9 mouse cellular contexts compared by ENCODE assay signal in genomic region chr4:32985684-32986083, GRCm38 (mm10). TPM values are rescaled to one million over a fixed set of nuclear protein-coding genes. Genes with fewer than 3 reads are reported as not detected.
DNase-seq lines count a peak whose midpoint lies in the region; ATAC-seq lines count a peak whose summit lies in the region.
"Had no signal": no experiment of that assay in that cellular context is flagged by ENCODE, and none has a peak within 500 bp of the region (broad histone marks: within the 10 kb centered on the region; RNA-seq: fewer than 3 reads in every experiment).

No protein-coding gene starts in this region.

- no peaks in the 10 kb centered on the region for H3K9me3 ChIP-seq in heart, embryonic 15.5 days (replicated peaks)
- no peaks in the 10 kb centered on the region for H3K9me3 ChIP-seq in embryonic facial prominence, embryonic 10.5 days
- no peaks in the 10 kb centered on the region; the same call in 1 of the 2 replicates for H3K9me3 ChIP-seq in liver, embryonic 13.5 days (replicated peaks)
- no peaks in the 10 kb centered on the region for H3K9me3 ChIP-seq in neural tube, embryonic 15.5 days (replicated peaks)

- H3K4me3 ChIP-seq in heart, embryonic 15.5 days = peak overlapping the region; percentile 69; the same call in 1 of the 2 replicates
- peak overlapping the region; percentile 95 for H3K4me3 ChIP-seq in embryonic facial prominence, embryonic 10.5 days
- H3K4me3 ChIP-seq in liver, embryonic 13.5 days (replicated peaks) = peak overlapping the region; percentile 71
- H3K4me3 ChIP-seq in neural tube, embryonic 15.5 days (replicated peaks) = no peak overlapping the region

- peak; percentile 33 for ATAC-seq in heart, embryonic 15.5 days (replicated peaks; ENCODE audit: insufficient number of reproducible peaks, insufficient read depth, low FRiP score, low read depth)
- ATAC-seq in liver, embryonic 13.5 days (ENCODE audit: low read depth) = no peak
- ATAC-seq in neural tube, embryonic 15.5 days (ENCODE audit: low FRiP score) = no peak

- no peak overlapping the region for H3K9ac ChIP-seq in heart, embryonic 15.5 days
- H3K9ac ChIP-seq in liver, embryonic 13.5 days = peak overlapping the region; percentile 70
- H3K9ac ChIP-seq in neural tube, embryonic 15.5 days (replicated peaks) = no peak overlapping the region

- peak overlapping the region; percentile 94; the same call in 1 of the 2 replicates for H3K4me2 ChIP-seq in heart, embryonic 15.5 days
- H3K4me2 ChIP-seq in liver, embryonic 13.5 days = peak overlapping the region; percentile 98
- H3K4me2 ChIP-seq in neural tube, embryonic 15.5 days = peak overlapping the region; percentile 92; the same call in 1 of the 2 replicates

- DNase-seq in heart, adult 9 months (ENCODE audit: low spot score in 2 of 2) = no peak
- DNase-seq in embryonic facial prominence, embryonic 10.5 days (ENCODE audit: low spot score) = peak; percentile 29
- DNase-seq in liver, embryonic 13.5 days = no peak
- DNase-seq in adrenal gland, adult 8-10 months = no peak
- no peak for DNase-seq in kidney, postnatal 10 days
- DNase-seq in cerebellum, postnatal 36 days = no peak
- DNase-seq: lung, postnatal 4 days had no signal

- no peaks in the 10 kb centered on the region for H3K27me3 ChIP-seq in heart, embryonic 15.5 days
- peaks cover 19% of the 10 kb centered on the region for H3K27me3 ChIP-seq in embryonic facial prominence, embryonic 10.5 days (replicated peaks; ENCODE audit: low read depth, poor library complexity, severe bottlenecking)
- peaks cover 57% of the 10 kb centered on the region for H3K27me3 ChIP-seq in liver, embryonic 13.5 days
- H3K27me3 ChIP-seq in neural tube, embryonic 15.5 days (replicated peaks) = no peaks in the 10 kb centered on the region

- peaks cover 37% of the 10 kb centered on the region for H3K4me1 ChIP-seq in heart, embryonic 15.5 days (replicated peaks)
- H3K4me1 ChIP-seq in embryonic facial prominence, embryonic 10.5 days = peaks cover 53% of the 10 kb centered on the region
- peaks cover 82% of the 10 kb centered on the region for H3K4me1 ChIP-seq in liver, embryonic 13.5 days (replicated peaks)
- peaks cover 31% of the 10 kb centered on the region for H3K4me1 ChIP-seq in neural tube, embryonic 15.5 days

- peak overlapping the region; percentile 82 for H3K27ac ChIP-seq in heart, embryonic 15.5 days
- peak overlapping the region; percentile 97 for H3K27ac ChIP-seq in embryonic facial prominence, embryonic 10.5 days (replicated peaks)
- H3K27ac ChIP-seq in liver, embryonic 13.5 days = peak overlapping the region; percentile 94
- no peak overlapping the region for H3K27ac ChIP-seq in neural tube, embryonic 15.5 days (replicated peaks)

- H3K36me3 ChIP-seq in heart, embryonic 15.5 days = no peaks in the 10 kb centered on the region
- H3K36me3 ChIP-seq in embryonic facial prominence, embryonic 10.5 days (replicated peaks) = no peaks in the 10 kb centered on the region
- no peaks in the 10 kb centered on the region for H3K36me3 ChIP-seq in liver, embryonic 13.5 days
- no peaks in the 10 kb centered on the region for H3K36me3 ChIP-seq in neural tube, embryonic 15.5 days

- WGBS in heart, embryonic 15.5 days = 10% methylated on average over 3 of the region's 3 CpGs
- WGBS in embryonic facial prominence, embryonic 10.5 days = 7% methylated on average over 3 of the region's 3 CpGs
- WGBS in liver, embryonic 13.5 days (ENCODE audit: insufficient replicate concordance) = 20% methylated on average over 3 of the region's 3 CpGs
- 7% methylated on average over 3 of the region's 3 CpGs for WGBS in neural tube, embryonic 15.5 days

RNA-seq across cellular contexts. Expression of gene Rragd, which starts 2.8 kb away (rescaled TPM):
- 42.1 and 52.3 TPM in 2 replicates for polyA plus RNA-seq in heart, embryonic 15.5 days (2015; fragmentation: Nextera tagmentation; extraction: Ambion mirVana)
- 22.5 and 22.9 TPM in 2 replicates for polyA plus RNA-seq in embryonic facial prominence, embryonic 10.5 days (2016; fragmentation: Nextera tagmentation; extraction: Ambion mirVana)
- polyA plus RNA-seq in liver, embryonic 13.5 days (2015; fragmentation: Nextera tagmentation; extraction: Ambion mirVana) = 3.6 and 5.6 TPM in 2 replicates
- polyA plus RNA-seq in neural tube, embryonic 15.5 days (2015; fragmentation: Nextera tagmentation; extraction: Ambion mirVana) = 41.2 and 44.6 TPM in 2 replicates
- 10 to 100 TPM; 10.2 to 16.4 (median 13.9) TPM for total RNA-seq in adrenal gland, adult 8-10 months (2022)

RNA-seq across cellular contexts. Expression of gene Ankrd6, which starts 35.0 kb away (rescaled TPM):
- polyA plus RNA-seq in heart, embryonic 15.5 days (2015; fragmentation: Nextera tagmentation; extraction: Ambion mirVana) = 4.1 and 6.3 TPM in 2 replicates
- polyA plus RNA-seq in embryonic facial prominence, embryonic 10.5 days (2016; fragmentation: Nextera tagmentation; extraction: Ambion mirVana) = 12.2 and 16.4 TPM in 2 replicates
- 0.67 and 0.89 TPM in 2 replicates for polyA plus RNA-seq in liver, embryonic 13.5 days (2015; fragmentation: Nextera tagmentation; extraction: Ambion mirVana)
- 21.0 and 23.7 TPM in 2 replicates for polyA plus RNA-seq in neural tube, embryonic 15.5 days (2015; fragmentation: Nextera tagmentation; extraction: Ambion mirVana)
- total RNA-seq in adrenal gland, adult 8-10 months (2022) = 10 to 100 TPM in 1 of 4 experiments, 1 to 10 TPM in 3; 2.8 to 10.6 (median 4.9) TPM

RNA-seq across cellular contexts. Expression of gene Ube2j1, which starts 45.5 kb away (rescaled TPM):
- polyA plus RNA-seq in heart, embryonic 15.5 days (2015; fragmentation: Nextera tagmentation; extraction: Ambion mirVana) = 32.5 and 34.6 TPM in 2 replicates
- polyA plus RNA-seq in embryonic facial prominence, embryonic 10.5 days (2016; fragmentation: Nextera tagmentation; extraction: Ambion mirVana) = 37.8 and 38.7 TPM in 2 replicates
- 32.7 and 43.2 TPM in 2 replicates for polyA plus RNA-seq in liver, embryonic 13.5 days (2015; fragmentation: Nextera tagmentation; extraction: Ambion mirVana)
- 71.9 and 77.3 TPM in 2 replicates for polyA plus RNA-seq in neural tube, embryonic 15.5 days (2015; fragmentation: Nextera tagmentation; extraction: Ambion mirVana)
- 10 to 100 TPM; 45.2 to 68.6 (median 63.7) TPM for total RNA-seq in adrenal gland, adult 8-10 months (2022)
